Mouse (Mus musculus) embryonic fibroblast, embryonic 13.5 days (primary cell): ENCODE measurements around the gene Pgghg.

Source experiments
- CTCF ChIP-seq: IDR thresholded peaks from 2 replicates; pipeline ENCODE4 v1.5.1; 2011; ENCODE audit warnings: mild to moderate bottlenecking, control low read depth, low read length, moderate library complexity, borderline replicate concordance; ENCODE audit not compliant: insufficient read depth
- POLR2A ChIP-seq: IDR thresholded peaks from 2 replicates; pipeline ENCODE4 v1.6.1; 2011; ENCODE audit warnings: low read depth, mild to moderate bottlenecking, control low read depth, low read length, moderate library complexity

- TF ChIP-seq CTCF (no peak), POLR2A (no peak)
Measured at GRCm38 (mm10) chr7:140949255-140949654, 8.1 kb downstream of the Pgghg start.
